Mouse (Mus musculus): ENCODE measurements around the gene Gnaz. TPM values are rescaled to one million over a fixed set of nuclear protein-coding genes. Genes with fewer than 3 reads are reported as not detected.

Gene Gnaz
- total RNA-seq (2021) = under 1 TPM; 0.60 to 0.98 TPM
- long read RNA-seq, experiment 1 = 0 reads
- long read RNA-seq, experiment 2, partial matches to known transcripts = 0 of 2 reads
- long read RNA-seq, experiment 2, other reads (novel, unspliced or antisense) = 1 of 2 reads

GRCm38 (mm10) chr10:74966850-74967451 is at the start of gene Gnaz:
Gene Gnaz, plus strand, starts transcription at chr10:74967177.
- intact Hi-C loops (cut with DNase I) = no loop called here
- DNase-seq = peak; percentile 94 to 96

DNA sequence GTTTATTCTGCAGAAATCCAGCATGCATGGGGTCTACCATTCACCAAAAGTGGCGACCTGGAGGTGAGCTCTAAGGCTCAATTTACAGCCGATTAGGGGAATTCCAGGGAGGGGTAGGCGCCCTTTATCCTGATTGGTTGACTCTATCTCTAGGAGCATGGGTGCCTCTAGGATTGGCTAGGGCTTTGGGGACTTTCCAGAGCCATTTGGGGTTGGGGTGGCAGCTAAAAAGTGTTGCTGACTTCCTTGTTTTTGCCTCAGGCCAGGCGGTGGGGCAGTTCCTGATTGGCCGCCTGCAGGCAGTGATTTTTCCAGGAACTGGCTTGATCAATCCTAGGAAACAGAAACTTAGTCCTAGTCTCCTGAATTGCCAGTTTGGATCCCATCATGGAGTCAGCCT is 47.7 kb upstream of the Gnaz start:
- intact Hi-C loops (cut with DNase I) = no loop called here
- no peak for DNase-seq

GRCm38 (mm10) chr10:74920853-74921567 is 46.0 kb upstream of the Gnaz start:
- peak; percentile 22 to 45 for DNase-seq
- intact Hi-C loops (cut with DNase I) = loop anchor here (5.0 kb wide), 1 partner anchor 231 kb away; no protein-coding TSS in a partner anchor

DNA sequence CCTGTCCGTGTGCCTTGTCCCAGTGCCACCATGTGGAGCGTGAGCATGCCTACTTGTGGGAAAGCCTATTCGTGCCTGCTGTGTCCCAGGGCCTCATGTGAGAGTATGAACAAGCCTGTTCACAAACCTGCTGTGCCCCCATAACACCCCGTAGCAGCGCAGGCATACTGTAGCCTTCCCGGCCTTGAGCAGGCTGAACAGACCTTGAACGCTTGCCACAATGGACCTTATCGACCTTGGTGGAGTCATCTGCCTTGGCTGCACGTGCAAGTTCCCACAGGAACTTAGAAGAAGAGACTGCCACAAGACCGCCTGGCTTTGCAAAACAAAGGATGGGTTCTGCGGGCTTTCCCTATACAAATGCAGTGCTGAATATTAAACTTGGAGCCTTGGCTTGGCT is 45.4 kb upstream of the Gnaz start:
- intact Hi-C loops (cut with DNase I) = loop anchor here (5.0 kb wide), 1 partner anchor 231 kb away; no protein-coding TSS in a partner anchor
- no peak for DNase-seq

GRCm38 (mm10) chr10:74922763-74923162 is 44.2 kb upstream of the Gnaz start:
- intact Hi-C loops (cut with DNase I) = loop anchor here (5.0 kb wide), 1 partner anchor 230 kb away; no protein-coding TSS in a partner anchor
- peak in 1 of 2 experiments; percentile 26 for DNase-seq

GRCm38 (mm10) chr10:74924274-74924673 is 42.7 kb upstream of the Gnaz start:
- intact Hi-C loops (cut with DNase I) = loop anchor here (5.0 kb wide), 1 partner anchor 228 kb away; no protein-coding TSS in a partner anchor
- DNase-seq = no peak

DNA sequence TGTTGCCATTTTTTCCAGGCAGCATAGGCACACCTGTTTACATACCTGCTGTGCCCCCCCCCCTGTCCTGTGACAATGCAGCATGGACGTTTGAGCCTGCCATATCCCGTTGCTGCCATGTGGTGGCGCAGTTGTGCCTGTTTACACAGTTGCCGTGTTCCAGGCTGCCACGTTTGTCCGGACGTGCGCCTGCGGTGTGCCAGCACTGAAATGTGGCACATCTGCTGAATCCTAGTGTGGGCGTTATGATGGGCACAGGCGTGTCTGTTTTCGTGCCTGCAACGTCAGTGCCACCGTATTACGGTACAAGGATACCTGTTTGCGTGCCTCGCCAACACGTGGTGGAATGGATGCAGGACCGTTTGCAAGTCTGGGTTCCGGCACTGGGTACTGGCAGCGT is 41.7 kb upstream of the Gnaz start:
- intact Hi-C loops (cut with DNase I) = no loop called here
- peak; percentile 34 to 41 for DNase-seq

DNA sequence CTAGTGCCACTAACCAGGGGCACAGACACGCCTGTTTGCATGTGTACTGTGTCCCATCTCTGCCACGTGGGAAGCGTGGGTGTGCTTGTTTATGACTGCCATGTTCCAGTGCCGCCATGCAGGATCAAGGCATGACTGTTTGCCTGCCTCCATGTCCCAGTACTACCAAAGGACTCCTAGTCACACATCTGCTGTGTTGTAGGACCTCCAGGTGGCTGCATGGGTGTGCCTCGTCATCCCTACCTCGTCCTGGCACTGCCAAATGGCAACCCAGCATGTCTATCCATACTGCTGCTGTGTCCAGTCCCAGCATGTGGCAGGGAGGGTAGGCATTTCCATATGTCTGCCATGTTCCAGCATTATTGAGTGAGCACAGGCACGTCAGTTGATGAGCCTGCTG is 38.7 kb upstream of the Gnaz start:
- intact Hi-C loops (cut with DNase I) = no loop called here

GRCm38 (mm10) chr10:74929578-74929977 is 37.4 kb upstream of the Gnaz start:
- intact Hi-C loops (cut with DNase I) = no loop called here
- DNase-seq = no peak

More for the DNA sequence above, 38.7 kb upstream of the Gnaz start:
- DNase-seq = no peak

- DNase-seq = no peak
Observed at GRCm38 (mm10) chr10:74930541-74930940, 36.4 kb upstream of the Gnaz start.

DNA sequence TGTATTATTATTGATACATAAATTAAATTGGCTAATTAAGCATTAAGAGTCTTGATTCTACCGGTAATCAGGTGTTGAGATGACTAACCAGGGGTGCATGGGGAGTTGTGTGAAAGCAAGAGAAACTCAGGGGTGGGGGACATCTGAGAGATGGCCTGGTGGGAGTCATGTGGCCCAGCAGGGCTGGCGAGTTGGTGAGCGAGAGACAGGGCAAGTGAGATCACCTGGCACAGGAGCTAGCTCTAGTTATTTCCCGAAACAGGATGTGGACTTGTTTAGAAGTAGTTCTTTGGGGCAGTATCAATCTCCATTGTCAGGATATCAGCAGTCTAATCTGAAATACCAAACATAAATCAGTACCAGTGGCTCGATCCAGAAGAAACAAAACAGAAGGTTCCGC is 35.3 kb upstream of the Gnaz start:
- intact Hi-C loops (cut with DNase I) = no loop called here
- DNase-seq = no peak

More at GRCm38 (mm10) chr10:74930541-74930940, 36.4 kb upstream of the Gnaz start:
- intact Hi-C loops (cut with DNase I) = no loop called here

- intact Hi-C loops (cut with DNase I) = no loop called here
- no peak for DNase-seq
Observed at GRCm38 (mm10) chr10:74932487-74932886, 34.5 kb upstream of the Gnaz start.

DNA sequence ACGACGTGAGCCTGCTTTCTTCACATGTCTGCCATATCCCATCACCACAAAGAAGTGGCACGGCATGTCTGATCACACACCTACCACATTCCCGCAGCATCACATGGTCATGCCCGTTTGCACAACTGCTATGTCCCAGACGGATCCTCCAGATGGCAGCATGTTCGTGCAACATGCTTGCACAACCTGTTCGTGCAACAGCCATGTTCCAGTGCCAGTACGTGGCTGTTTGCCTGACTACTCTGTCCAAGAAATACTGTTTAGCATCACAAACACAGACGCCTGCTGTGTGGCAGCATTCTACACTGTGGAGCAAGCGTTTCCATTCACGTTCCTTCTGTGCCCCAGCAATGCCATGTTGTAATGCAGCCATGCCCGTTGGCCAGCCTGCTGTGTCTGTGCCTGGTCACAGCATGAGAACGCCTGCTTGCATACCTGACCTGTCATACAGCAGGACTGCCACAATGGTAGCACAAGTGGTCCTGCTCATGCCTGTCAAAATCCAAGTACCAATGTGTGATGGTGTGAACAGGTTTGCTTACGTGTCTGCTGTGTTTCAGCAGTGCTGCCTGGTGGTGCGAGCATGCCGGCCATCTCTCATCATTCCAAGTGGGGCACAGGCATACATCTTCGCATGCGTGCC is 33.3 kb upstream of the Gnaz start:
- DNase-seq = no peak
- intact Hi-C loops (cut with DNase I) = no loop called here

- intact Hi-C loops (cut with DNase I) = no loop called here
- no peak for DNase-seq
Observed at GRCm38 (mm10) chr10:74934521-74934920, 32.5 kb upstream of the Gnaz start.

GRCm38 (mm10) chr10:74935016-74935415 is 32.0 kb upstream of the Gnaz start:
- intact Hi-C loops (cut with DNase I) = no loop called here
- no peak for DNase-seq

DNA sequence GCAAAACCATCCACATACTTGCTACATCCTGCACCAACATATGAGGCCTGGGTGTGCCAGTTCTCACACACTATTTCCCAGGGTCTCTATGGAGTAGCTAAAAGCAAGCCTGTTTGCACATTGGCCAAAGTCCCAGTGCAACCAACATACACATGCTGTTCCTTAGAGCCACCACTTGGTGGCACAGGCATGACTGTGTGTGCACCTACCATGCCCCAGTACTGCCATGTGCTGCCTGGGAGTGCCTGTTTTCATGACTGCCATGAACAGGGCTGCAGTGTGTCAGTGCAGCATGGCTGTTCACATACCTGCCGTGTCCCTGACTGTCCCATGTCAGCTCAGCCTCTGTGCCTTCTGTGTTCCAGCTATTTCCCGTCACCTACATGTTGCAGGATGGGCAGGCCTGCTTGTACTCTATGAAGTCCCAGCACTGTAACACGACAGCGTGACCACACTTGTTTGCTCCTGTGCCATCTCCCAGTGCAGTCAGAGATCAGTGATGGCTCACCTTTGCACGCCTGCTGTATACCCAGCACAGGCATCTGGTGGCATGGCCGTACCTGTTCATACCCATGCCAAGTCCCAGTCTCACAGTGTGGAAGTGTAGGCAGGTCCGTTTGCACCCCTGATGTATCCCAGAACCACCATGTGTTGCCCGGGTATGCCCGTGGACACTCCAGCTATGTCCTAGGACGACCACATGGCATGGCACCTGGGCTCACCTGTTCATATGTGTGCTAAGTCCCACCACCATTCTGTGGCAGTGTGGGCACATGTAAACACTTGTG is 29.8 kb upstream of the Gnaz start:
- intact Hi-C loops (cut with DNase I) = loop anchor here (2.0 kb wide), 1 partner anchor 84 kb away; no protein-coding TSS in a partner anchor
- peak in 1 of 2 experiments; percentile 26 for DNase-seq

DNA sequence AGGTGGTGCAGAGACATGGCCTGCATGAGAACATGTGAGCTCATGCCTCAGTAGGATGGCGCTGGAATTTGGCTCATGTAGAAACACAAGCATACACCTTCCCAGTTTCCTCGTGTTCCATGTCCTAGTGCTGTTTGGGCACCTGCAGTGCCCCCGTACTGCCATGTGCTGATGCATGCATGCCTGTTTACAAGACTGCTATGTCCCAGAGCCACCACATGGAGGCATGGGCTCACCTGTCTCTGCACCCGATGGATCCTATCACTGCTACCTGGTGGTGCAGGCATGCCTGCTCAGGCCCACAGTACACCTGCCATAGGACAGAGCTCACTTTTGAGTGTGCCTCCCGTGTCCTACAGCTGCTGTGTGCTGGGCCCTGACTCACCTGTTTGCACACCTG is 28.6 kb upstream of the Gnaz start:
- intact Hi-C loops (cut with DNase I) = loop anchor here (2.0 kb wide), 1 partner anchor 212 kb away; no protein-coding TSS in a partner anchor
- DNase-seq = no peak

GRCm38 (mm10) chr10:74939300-74939699 is 27.7 kb upstream of the Gnaz start:
- DNase-seq = no peak
- intact Hi-C loops (cut with DNase I) = loop anchor here (2.0 kb wide), 1 partner anchor 212 kb away; no protein-coding TSS in a partner anchor

- no peak for DNase-seq
- intact Hi-C loops (cut with DNase I) = no loop called here
Observed at GRCm38 (mm10) chr10:74940795-74941194, 26.2 kb upstream of the Gnaz start.

DNA sequence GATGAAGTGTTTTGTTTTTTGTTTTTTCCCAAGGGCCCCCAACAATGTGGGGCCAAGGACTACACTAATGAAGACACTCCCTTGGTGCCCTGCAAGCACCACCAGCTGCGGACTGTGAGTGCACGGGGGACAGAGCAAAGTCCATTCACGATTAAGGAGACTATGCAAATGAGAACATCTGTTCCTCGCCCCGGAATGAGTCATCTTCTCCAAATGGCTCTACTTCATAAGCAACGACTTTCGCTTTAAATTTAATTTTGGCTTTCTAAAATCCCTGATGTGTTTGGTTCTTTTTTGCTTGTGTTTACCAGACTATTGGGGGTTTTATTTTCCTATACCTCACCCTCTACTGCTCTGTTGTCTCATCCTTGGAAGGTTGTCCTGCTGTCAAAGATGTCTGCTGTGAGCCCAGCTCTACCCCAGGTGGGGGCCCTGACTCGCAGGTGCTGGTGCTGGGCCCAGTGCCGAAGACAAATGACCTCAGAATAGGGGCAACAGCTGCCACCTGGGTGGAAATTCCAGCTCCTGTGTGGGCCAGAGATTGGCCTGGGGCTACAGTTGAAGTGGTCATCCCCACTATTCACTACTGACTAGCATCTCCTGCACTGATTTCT is 14.0 kb upstream of the Gnaz start:
- no peak for DNase-seq
- intact Hi-C loops (cut with DNase I) = loop anchor here (5.0 kb wide), 1 partner anchor 1054 kb away; no protein-coding TSS in a partner anchor
